Mouse (Mus musculus) lung, postnatal 0 days (tissue): ENCODE data around the gene Sall1. TPM values are rescaled to one million over a fixed set of nuclear protein-coding genes. Genes with fewer than 3 reads are reported as not detected.

Source experiments
- ATAC-seq: fragments of 200-750 bp; cut with Nextera tagmentation; 2 replicates; pipeline ENCODE4 v1.8.0; 2017; ENCODE audit warnings: moderate library complexity
- DNase-seq: peaks from one replicate; pipeline ENCODE4 v3.0.0-alpha.2; 2016; ENCODE audit warnings: low spot score
- H3K27ac ChIP-seq: fragments of 300-500 bp; sonication (generic); 2 replicates; pipeline ENCODE4 v1.5.1; 2014; ENCODE audit warnings: antibody characterized with exemption, mild to moderate bottlenecking, low read length, mixed read lengths
- H3K27me3 ChIP-seq: fragments of 300-500 bp; sonication (generic); replicated peaks from 2 replicates; pipeline ENCODE4 v1.6.1; 2014; ENCODE audit warnings: low read length, mixed read lengths; ENCODE audit not compliant: insufficient read depth
- H3K36me3 ChIP-seq: fragments of 300-500 bp; sonication (generic); 2 replicates; pipeline ENCODE4 v1.6.1; 2014; ENCODE audit warnings: low read length, mixed read lengths; ENCODE audit not compliant: insufficient read depth
- H3K4me1 ChIP-seq: fragments of 300-500 bp; sonication (generic); 2 replicates; pipeline ENCODE4 v1.6.1; 2014; ENCODE audit warnings: antibody characterized with exemption, low read depth, low read length, mixed read lengths; ENCODE audit not compliant: insufficient read depth
- H3K4me2 ChIP-seq: fragments of 300-500 bp; sonication (generic); replicated peaks from 2 replicates; pipeline ENCODE4 v1.6.1; 2014; ENCODE audit warnings: low read depth, mild to moderate bottlenecking, low read length, moderate library complexity, mixed read lengths
- H3K4me3 ChIP-seq: fragments of 300-500 bp; sonication (generic); 2 replicates; pipeline ENCODE4 v1.5.1; 2014; ENCODE audit warnings: low read depth, low read length
- H3K9ac ChIP-seq: fragments of 300-500 bp; sonication (generic); replicated peaks from 2 replicates; pipeline ENCODE4 v1.6.1; 2014; ENCODE audit warnings: low read depth, mild to moderate bottlenecking
- H3K9me3 ChIP-seq: fragments of 300-500 bp; sonication (generic); 2 replicates; pipeline ENCODE4 v1.6.1; 2016; ENCODE audit warnings: low read length, mixed read lengths
- CTCF ChIP-seq: IDR thresholded peaks from 2 replicates; pipeline ENCODE4 v1.5.1; 2016; ENCODE audit warnings: antibody characterized with exemption, mild to moderate bottlenecking
- EP300 ChIP-seq: IDR thresholded peaks from 2 replicates; pipeline ENCODE4 v1.6.1; 2016; ENCODE audit warnings: antibody characterized with exemption, mild to moderate bottlenecking, control low read depth
- WGBS: fragments of 180-500 bp; shearing (Covaris S2); extraction: QIAGEN DNeasy Blood & Tissue Kit; methylation state at CpG from one replicate; pipeline ENCODE4 v1.1.7; 2014; 5-methylcytosine and 5-hydroxymethylcytosine counted together
- polyA plus RNA-seq: library from polyadenylated mRNA; unstranded; fragments of >200 nt; fragmentation: Nextera tagmentation; extraction: Ambion mirVana; gene quantifications from 2 replicates; pipeline ENCODE4 v1.2.1, GENCODE M21; 2015

Sall1 gene
- polyA plus RNA-seq, 1 experiment from 2014 or later = 0.02 TPM

DNA sequence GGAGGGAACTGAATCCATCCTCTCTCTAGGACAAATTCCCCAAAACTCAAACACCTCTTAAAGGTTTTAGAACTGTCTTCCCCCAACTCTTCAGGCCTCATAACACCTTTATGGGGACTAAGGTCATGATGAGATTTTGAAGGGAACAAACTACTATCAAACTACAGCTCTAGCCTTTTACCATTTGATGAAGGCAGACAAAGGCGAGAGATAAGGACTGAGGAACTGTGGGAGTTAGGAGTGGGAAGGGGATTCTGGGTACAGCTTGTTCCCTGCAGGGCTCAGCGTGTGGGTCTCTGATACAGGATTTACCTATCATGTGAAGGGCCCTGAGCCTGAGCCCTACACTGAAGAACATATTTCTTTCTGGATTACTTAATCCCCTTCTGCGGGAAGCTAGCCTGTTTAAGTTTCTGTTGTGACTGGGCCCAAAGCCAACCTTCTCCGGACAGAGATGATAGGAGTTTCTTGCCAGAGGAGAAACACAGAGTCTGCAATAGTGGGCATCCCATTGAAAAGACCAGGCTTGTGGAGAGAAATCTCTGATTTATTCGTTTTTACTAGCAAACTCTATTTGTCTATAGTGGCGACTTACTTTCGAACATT, 27.4 kb downstream of the Sall1 start:
- Histone ChIP-seq H3K36me3 (no peaks in the 10 kb centered on the region), H3K4me3 (no peak overlapping the region), H3K9ac (no peak overlapping the region), H3K27me3 (no peaks in the 10 kb centered on the region), H3K4me1 (no peaks in the 10 kb centered on the region), H3K27ac (no peak overlapping the region), H3K9me3 (no peaks in the 10 kb centered on the region), H3K4me2 (no peak overlapping the region)
- ATAC-seq = no peak
- TF ChIP-seq CTCF = no peak
- 65% methylated on average over 7 of the region's 7 CpGs for WGBS
- no peak for DNase-seq

DNA sequence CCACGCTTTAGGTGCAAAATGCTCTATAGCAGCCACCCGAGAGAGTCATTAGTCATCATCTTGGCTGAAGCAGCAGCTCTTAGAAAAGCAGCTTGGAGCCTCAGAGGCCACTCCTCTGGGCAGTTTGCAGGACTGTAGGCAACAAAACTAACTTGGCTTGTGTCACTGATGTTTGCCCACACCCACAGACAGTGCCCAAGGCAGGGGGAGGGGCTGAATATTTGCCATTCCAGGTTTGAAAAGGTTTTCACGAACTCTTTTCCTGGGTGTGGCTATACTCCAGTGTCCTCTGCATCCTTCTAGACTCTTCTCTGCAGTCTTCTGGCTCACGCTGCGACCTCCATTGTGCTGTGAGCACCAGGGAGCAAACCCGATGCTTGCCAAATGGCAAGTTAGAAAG, 28.4 kb downstream of the Sall1 start:
- H3K27ac ChIP-seq = no peak overlapping the region
- H3K36me3 ChIP-seq = no peaks in the 10 kb centered on the region
- H3K9me3 ChIP-seq = no peaks in the 10 kb centered on the region
- H3K4me2 ChIP-seq = no peak overlapping the region
- WGBS = 38% methylated on average over 6 of the region's 6 CpGs
- no peak overlapping the region for H3K9ac ChIP-seq
- no peak overlapping the region for H3K4me3 ChIP-seq
- no peaks in the 10 kb centered on the region for H3K27me3 ChIP-seq
- DNase-seq (peak; percentile 11), ATAC-seq (peak; percentile 17; the same call in 1 of the 2 replicates)
- H3K4me1 ChIP-seq = no peaks in the 10 kb centered on the region
- TF ChIP-seq EP300 (no peak), CTCF (no peak)

DNA sequence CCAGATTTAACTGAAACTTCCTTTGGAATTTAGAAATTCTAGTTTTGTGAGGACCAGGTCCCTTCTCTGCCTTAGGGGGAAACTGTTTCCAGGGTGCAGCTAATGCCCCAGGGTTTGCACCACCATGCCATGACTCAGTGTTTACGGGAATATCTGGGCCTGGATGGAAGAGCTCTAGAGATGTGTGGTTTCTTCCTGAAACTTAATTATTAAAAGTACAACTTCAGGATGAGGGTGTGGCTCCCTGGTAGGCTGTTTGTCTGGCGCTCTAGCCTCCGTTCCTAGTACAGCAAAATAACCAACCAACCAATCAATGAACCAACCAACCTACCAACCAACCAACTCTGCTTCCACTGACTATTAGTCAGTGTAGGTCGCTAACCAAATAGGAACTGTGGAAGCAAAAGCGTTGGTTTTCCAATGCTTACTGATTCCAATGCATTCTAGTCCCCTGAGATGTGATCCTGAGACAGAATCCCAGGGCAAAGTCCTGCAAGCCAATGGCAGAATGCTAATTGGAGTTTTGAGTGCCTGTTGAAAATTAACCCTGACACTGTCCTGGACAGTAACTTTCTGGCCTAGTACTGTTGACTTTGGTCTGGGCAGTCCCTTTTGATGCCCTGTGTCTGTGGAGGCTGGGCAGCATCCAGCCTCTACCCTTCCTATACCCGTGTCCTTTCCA, 31.0 kb downstream of the Sall1 start:
- H3K4me2 ChIP-seq = no peak overlapping the region
- no peak overlapping the region for H3K27ac ChIP-seq
- 0 out of 2 replicates have a peak, but pooled peaks cover under 1% of the 10 kb centered on the region for H3K27me3 ChIP-seq
- WGBS = 75% methylated on average over 6 of the region's 6 CpGs
- DNase-seq (no peak), ATAC-seq (no peak)
- no peak overlapping the region for H3K9ac ChIP-seq
- H3K36me3 ChIP-seq = no peaks in the 10 kb centered on the region
- TF ChIP-seq EP300 = no peak
- TF ChIP-seq CTCF = no peak
- no peak overlapping the region for H3K4me3 ChIP-seq
- no peaks in the 10 kb centered on the region for H3K4me1 ChIP-seq
- no peaks in the 10 kb centered on the region for H3K9me3 ChIP-seq

DNA sequence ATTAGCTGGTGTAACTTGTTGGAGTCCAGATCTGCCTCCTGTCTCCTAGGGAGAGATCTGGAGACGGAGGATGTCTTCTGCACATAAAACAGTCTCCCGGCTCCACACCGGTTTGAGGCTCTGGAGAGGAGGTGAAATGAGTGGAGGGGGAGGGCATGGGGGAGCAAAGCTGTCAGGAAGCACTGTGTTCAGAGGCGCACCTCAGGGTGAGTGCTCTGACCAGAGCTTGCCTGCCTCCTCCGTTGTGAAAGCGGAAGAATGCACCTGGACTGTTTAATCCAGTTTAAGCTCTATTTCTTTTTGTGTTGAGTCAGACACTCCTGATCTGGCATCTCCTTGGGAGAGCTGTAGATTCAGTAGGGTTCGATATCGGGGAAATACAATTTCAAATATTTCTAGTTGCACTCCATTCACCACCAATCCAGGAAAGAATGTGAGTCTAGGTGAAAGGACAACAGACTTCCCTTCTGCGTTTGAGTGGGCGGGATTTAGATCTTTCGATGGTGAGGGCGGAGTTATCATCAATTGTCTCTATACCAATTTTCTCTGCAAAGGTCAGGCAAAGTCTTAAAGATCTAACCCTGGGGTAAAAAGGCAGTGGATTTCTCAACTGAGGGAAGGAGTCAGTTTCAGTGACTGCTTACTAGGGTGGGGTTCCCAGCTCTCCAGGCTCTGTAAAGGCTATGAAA, 31.8 kb downstream of the Sall1 start:
- H3K9me3 ChIP-seq = no peaks in the 10 kb centered on the region
- no peak overlapping the region for H3K9ac ChIP-seq
- H3K4me1 ChIP-seq = no peaks in the 10 kb centered on the region
- H3K4me3 ChIP-seq = no peak overlapping the region
- TF ChIP-seq CTCF (no peak), EP300 (no peak)
- no peaks in the 10 kb centered on the region for H3K36me3 ChIP-seq
- no peak overlapping the region for H3K4me2 ChIP-seq
- WGBS = 26% methylated on average over 12 of the region's 12 CpGs
- H3K27me3 ChIP-seq = peaks cover 7% of the 10 kb centered on the region; the same call in 1 of the 2 replicates
- ATAC-seq (no peak), DNase-seq (no peak)
- no peak overlapping the region for H3K27ac ChIP-seq

DNA sequence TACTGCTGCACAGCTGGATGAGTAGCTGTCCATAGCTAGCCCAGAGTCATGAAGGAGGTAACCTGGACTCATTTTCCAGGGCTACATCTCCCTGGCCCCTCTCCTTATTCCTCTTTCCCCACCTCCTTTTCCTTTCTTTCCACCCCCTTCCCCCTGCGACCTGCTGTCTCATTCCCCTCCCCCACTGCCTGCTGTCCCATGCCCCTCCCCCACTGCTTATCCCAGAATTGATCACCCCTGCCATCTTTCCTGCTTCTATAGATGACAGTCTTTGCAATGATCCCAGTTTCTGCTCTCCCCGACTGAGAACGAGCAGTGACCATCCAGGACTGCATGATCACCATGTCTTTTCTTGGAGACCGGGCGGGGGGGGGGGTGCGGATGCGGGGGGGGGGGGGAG, 35.2 kb downstream of the Sall1 start:
- Histone ChIP-seq H3K4me1 (peaks cover 4% of the 10 kb centered on the region), H3K9me3 (no peaks in the 10 kb centered on the region), H3K9ac (no peak overlapping the region), H3K36me3 (no peaks in the 10 kb centered on the region), H3K27ac (no peak overlapping the region), H3K4me3 (no peak overlapping the region), H3K4me2 (no peak overlapping the region), H3K27me3 (peaks cover 11% of the 10 kb centered on the region)
- 41% methylated on average over 6 of the region's 7 CpGs for WGBS
- ATAC-seq = no peak
- DNase-seq = no peak
- TF ChIP-seq CTCF (no peak), EP300 (no peak)

DNA sequence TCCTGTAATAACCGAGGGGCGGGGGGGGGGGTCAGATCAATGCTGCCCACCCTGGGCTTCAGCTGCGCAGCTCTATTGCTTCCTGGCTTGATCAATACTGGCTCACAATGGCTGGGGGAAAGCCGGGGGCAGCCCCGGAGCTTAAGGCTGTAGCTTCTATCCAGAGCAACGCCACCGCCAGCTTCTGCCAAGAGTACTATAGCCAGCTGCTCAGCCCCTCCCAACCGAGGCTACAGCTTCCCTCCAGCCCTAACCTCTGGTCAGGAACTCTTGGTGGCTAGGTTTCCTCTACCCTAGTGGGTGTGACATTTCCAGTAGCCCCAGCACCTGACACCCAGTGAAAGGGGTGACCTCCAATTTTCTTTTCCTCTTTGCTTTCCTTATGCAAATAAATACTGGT, 36.8 kb downstream of the Sall1 start:
- Histone ChIP-seq H3K4me3 (no peak overlapping the region), H3K4me2 (no peak overlapping the region), H3K4me1 (peaks cover 4% of the 10 kb centered on the region), H3K9ac (no peak overlapping the region), H3K36me3 (no peaks in the 10 kb centered on the region), H3K27ac (no peak overlapping the region), H3K9me3 (no peaks in the 10 kb centered on the region), H3K27me3 (peaks cover 11% of the 10 kb centered on the region)
- 0% methylated on average over 8 of the region's 8 CpGs for WGBS
- no peak for ATAC-seq
- DNase-seq = no peak
- no peak for TF ChIP-seq CTCF
- no peak for TF ChIP-seq EP300
